Mouse (Mus musculus) forebrain, embryonic 16.5 days (tissue): Measurements from ENCODE around the gene Wdpcp. TPM values are rescaled to one million over a fixed set of nuclear protein-coding genes. Genes with fewer than 3 reads are reported as not detected.

Experiments used
- ATAC-seq: fragments of 200-750 bp; cut with Nextera tagmentation; 2 replicates; pipeline ENCODE4 v1.8.0; 2017; ENCODE audit warnings: mild to moderate bottlenecking, moderate library complexity
- H3K27ac ChIP-seq: fragments of 300-500 bp; sonication (generic); 2 replicates; pipeline ENCODE4 v1.5.1; 2014; ENCODE audit warnings: low read length, control low read depth
- H3K27me3 ChIP-seq: fragments of 300-500 bp; sonication (generic); replicated peaks from 2 replicates; pipeline ENCODE4 v1.6.1; 2014; ENCODE audit warnings: low read length; ENCODE audit not compliant: control insufficient read depth, insufficient read depth
- H3K36me3 ChIP-seq: fragments of 300-500 bp; sonication (generic); 2 replicates; pipeline ENCODE4 v1.6.1; 2014; ENCODE audit not compliant: control insufficient read depth, insufficient read depth
- H3K4me1 ChIP-seq: fragments of 300-500 bp; sonication (generic); replicated peaks from 2 replicates; pipeline ENCODE4 v1.6.1; 2014; ENCODE audit warnings: low read length; ENCODE audit not compliant: control insufficient read depth, insufficient read depth
- H3K4me2 ChIP-seq: fragments of 300-500 bp; sonication (generic); 2 replicates; pipeline ENCODE4 v1.6.1; 2014; ENCODE audit warnings: mild to moderate bottlenecking, low read length, control low read depth
- H3K4me3 ChIP-seq: fragments of 300-500 bp; sonication (generic); replicated peaks from 2 replicates; pipeline ENCODE4 v1.5.1; 2014; ENCODE audit warnings: mild to moderate bottlenecking, low read length, control low read depth
- H3K9ac ChIP-seq: fragments of 300-500 bp; sonication (generic); replicated peaks from 2 replicates; pipeline ENCODE4 v1.6.1; 2014; ENCODE audit warnings: low read depth, low read length, control low read depth
- H3K9me3 ChIP-seq: fragments of 300-500 bp; sonication (generic); 2 replicates; pipeline ENCODE4 v1.6.1; 2016; ENCODE audit warnings: low read length; ENCODE audit not compliant: control insufficient read depth
- WGBS: fragments of 180-500 bp; shearing (Covaris S2); extraction: QIAGEN DNeasy Blood & Tissue Kit; methylation state at CpG from one replicate; pipeline ENCODE4 v1.1.7; 2014; 5-methylcytosine and 5-hydroxymethylcytosine counted together
- microRNA-seq: library from miRNA; unstranded; fragments of <30 nt; microRNA quantifications from one replicate; pipeline ENCODE4, GENCODE M21; 2017
- polyA plus RNA-seq: library from polyadenylated mRNA; unstranded; fragments of >200 nt; fragmentation: Nextera tagmentation; extraction: Ambion mirVana; gene quantifications from 2 replicates; pipeline ENCODE4 v1.2.1, GENCODE M21; 2015

Wdpcp gene
- polyA plus RNA-seq, 1 experiment from 2014 or later = 12.0 TPM

DNA sequence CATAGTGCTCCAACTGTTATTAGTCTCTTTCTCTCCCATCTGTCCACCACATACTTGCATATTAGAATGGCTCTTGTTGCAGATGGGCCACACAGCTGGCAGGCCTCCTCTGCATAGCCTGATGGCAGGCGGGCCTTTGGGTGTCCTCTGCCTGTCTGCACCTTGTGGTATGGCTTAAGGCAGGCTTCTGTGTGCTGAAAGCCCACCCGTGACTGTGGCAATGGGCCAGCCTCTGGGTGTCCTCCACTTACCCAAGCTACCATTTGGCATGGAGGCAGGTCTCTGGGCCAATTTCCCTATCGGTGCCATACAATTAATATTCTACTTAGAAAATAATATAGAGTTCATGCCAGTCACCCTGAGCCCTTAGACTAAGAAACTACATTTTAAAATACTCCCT, 350.5 kb downstream of the Wdpcp start:
- Histone ChIP-seq H3K27ac (no peak overlapping the region), H3K36me3 (no peaks in the 10 kb centered on the region), H3K4me2 (no peak overlapping the region), H3K9ac (no peak overlapping the region), H3K4me1 (no peaks in the 10 kb centered on the region), H3K27me3 (no peaks in the 10 kb centered on the region), H3K9me3 (no peaks in the 10 kb centered on the region), H3K4me3 (no peak overlapping the region)
- WGBS = 81% methylated on average over 3 of the region's 3 CpGs
- ATAC-seq = no peak

Small RNA genes within 50 kb of the gene (microRNA-seq; reads per million reads assigned to microRNA genes)
- gene Gm22990 = not detected

Other genes with a start within 250 kb of the Wdpcp start
- gene Ugp2, start 201.0 kb upstream of the Wdpcp start, polyA plus RNA-seq = 53.7 and 61.6 TPM in 2 replicates
- gene Mdh1, start 132 bp downstream of the Wdpcp start, polyA plus RNA-seq = 453 and 497 TPM in 2 replicates